Mouse (Mus musculus): ENCODE results near the gene Csf2rb. TPM values are rescaled to one million over a fixed set of nuclear protein-coding genes. Genes with fewer than 3 reads are reported as not detected.

Csf2rb gene
- total and polyA plus RNA-seq, 2 experiments from 2014 or later = 0.75 to 1.3 TPM

GRCm38 (mm10) chr15:78402423-78402822, 76.9 kb downstream of the Csf2rb start:
- Histone ChIP-seq H3K27ac (peak overlapping the region; percentile 88), H3K36me3 (ENCODE audit: insufficient read depth, low read length) (no peaks in the 10 kb centered on the region), H3K4me3 (ENCODE audit: low read length) (no peak overlapping the region), H3K9ac (replicated peaks; ENCODE audit: low read length) (peak overlapping the region; percentile 24; the same call in 1 of the 2 replicates), H3K4me2 (ENCODE audit: low read depth, low read length) (0 out of 2 replicates have a peak overlapping the region, but pooled peaks have one; percentile 87), H3K9me3 (ENCODE audit: low read length) (no peaks in the 10 kb centered on the region), H3K4me1 (ENCODE audit: insufficient read depth, low read length) (peaks cover 24% of the 10 kb centered on the region; the same call in 1 of the 2 replicates), H3K27me3 (ENCODE audit: insufficient read depth, low read length) (no peaks in the 10 kb centered on the region)
- TF ChIP-seq CTCF (IDR thresholded peaks at IDR 0.05; ENCODE audit: low read depth) = no peak
- no peak for ATAC-seq
- WGBS = 55% methylated on average over 7 of the region's 7 CpGs
- no peak for DNase-seq (ENCODE audit: low spot score)

DNA sequence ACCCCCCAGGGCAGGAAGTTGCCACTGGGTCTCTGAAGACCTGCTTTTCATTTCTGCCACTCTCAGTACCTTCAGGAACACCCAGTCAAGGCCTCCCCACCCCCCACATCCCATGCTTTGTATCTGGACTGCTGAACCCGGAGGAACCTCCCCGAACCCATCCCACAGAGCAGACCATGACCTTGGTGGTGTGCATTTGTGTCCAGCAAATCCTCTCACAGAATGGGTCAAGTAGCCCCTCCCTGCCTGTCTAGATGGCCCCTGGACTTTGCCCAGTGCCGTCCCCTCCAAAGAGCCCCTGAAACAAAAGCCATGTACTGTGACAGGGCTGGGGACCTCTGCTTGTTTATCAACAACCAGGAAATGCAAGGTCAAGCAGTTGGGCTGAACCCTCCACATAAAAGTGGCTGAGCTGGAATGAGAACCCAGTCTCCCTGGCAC, 77.8 kb downstream of the Csf2rb start:
- 30% methylated on average over 3 of the region's 3 CpGs for WGBS
- Histone ChIP-seq H3K4me1 (ENCODE audit: insufficient read depth, low read length) (peaks cover 26% of the 10 kb centered on the region; the same call in 1 of the 2 replicates), H3K27ac (peak overlapping the region; percentile 88), H3K36me3 (ENCODE audit: insufficient read depth, low read length) (no peaks in the 10 kb centered on the region), H3K9me3 (ENCODE audit: low read length) (no peaks in the 10 kb centered on the region), H3K4me3 (ENCODE audit: low read length) (no peak overlapping the region), H3K27me3 (ENCODE audit: insufficient read depth, low read length) (no peaks in the 10 kb centered on the region), H3K9ac (replicated peaks; ENCODE audit: low read length) (no peak overlapping the region), H3K4me2 (ENCODE audit: low read depth, low read length) (peak overlapping the region; percentile 87)
- no peak for TF ChIP-seq CTCF (IDR thresholded peaks at IDR 0.05; ENCODE audit: low read depth)
- no peak for ATAC-seq
- peak; percentile 12 for DNase-seq (ENCODE audit: low spot score)

Small RNA genes lying within 50 kb of the gene (microRNA-seq; reads per million reads assigned to microRNA genes)
- gene Mir7676-1 = 0 reads per million in 2 experiments
- 0 reads per million in 2 experiments for gene Mir7676-2

Other genes with a start within 250 kb of the Csf2rb start
- 22.5 and 24.4 TPM in 2 replicates for gene Cacng2, start 205.7 kb upstream of the Csf2rb start, total RNA-seq (2014; rRNA removed)
- gene Cacng2, start 205.7 kb upstream of the Csf2rb start, polyA plus RNA-seq (2015; fragmentation: Nextera tagmentation; extraction: Ambion mirVana) = 19.8 and 21.6 TPM in 2 replicates
- 38.5 and 38.8 TPM in 2 replicates for gene Ift27, start 151.6 kb upstream of the Csf2rb start, total RNA-seq (2014; rRNA removed)
- 122 and 123 TPM in 2 replicates for gene Ift27, start 151.6 kb upstream of the Csf2rb start, polyA plus RNA-seq (2015; fragmentation: Nextera tagmentation; extraction: Ambion mirVana)
- gene Pvalb, start 119.4 kb upstream of the Csf2rb start, total RNA-seq (2014; rRNA removed) = 1.7 and 1.9 TPM in 2 replicates
- gene Pvalb, start 119.4 kb upstream of the Csf2rb start, polyA plus RNA-seq (2015; fragmentation: Nextera tagmentation; extraction: Ambion mirVana) = 7.6 and 11.3 TPM in 2 replicates
- gene Ncf4, start 81.0 kb upstream of the Csf2rb start, total RNA-seq (2014; rRNA removed) = 0.86 and 3.0 TPM in 2 replicates
- 1.1 and 1.6 TPM in 2 replicates for gene Ncf4, start 81.0 kb upstream of the Csf2rb start, polyA plus RNA-seq (2015; fragmentation: Nextera tagmentation; extraction: Ambion mirVana)
- 0.07 and 0.10 TPM in 2 replicates for gene Csf2rb2, start 20.0 kb upstream of the Csf2rb start, total RNA-seq (2014; rRNA removed)
- 0.18 and 0.21 TPM in 2 replicates for gene Csf2rb2, start 20.0 kb upstream of the Csf2rb start, polyA plus RNA-seq (2015; fragmentation: Nextera tagmentation; extraction: Ambion mirVana)
- gene Tex33, start 70.2 kb downstream of the Csf2rb start, total RNA-seq (2014; rRNA removed) = not detected in 2 replicates
- gene Tex33, start 70.2 kb downstream of the Csf2rb start, polyA plus RNA-seq (2015; fragmentation: Nextera tagmentation; extraction: Ambion mirVana) = not detected in 2 replicates
- gene Tst, start 80.2 kb downstream of the Csf2rb start, total RNA-seq (2014; rRNA removed) = 75.1 and 79.9 TPM in 2 replicates
- 64.4 and 67.0 TPM in 2 replicates for gene Tst, start 80.2 kb downstream of the Csf2rb start, polyA plus RNA-seq (2015; fragmentation: Nextera tagmentation; extraction: Ambion mirVana)
- gene Mpst, start 80.7 kb downstream of the Csf2rb start, total RNA-seq (2014; rRNA removed) = 95.4 and 114 TPM in 2 replicates
- gene Mpst, start 80.7 kb downstream of the Csf2rb start, polyA plus RNA-seq (2015; fragmentation: Nextera tagmentation; extraction: Ambion mirVana) = 3.7 and 5.3 TPM in 2 replicates
- gene Kctd17, start 102.8 kb downstream of the Csf2rb start, total RNA-seq (2014; rRNA removed) = 144 and 155 TPM in 2 replicates
- gene Kctd17, start 102.8 kb downstream of the Csf2rb start, polyA plus RNA-seq (2015; fragmentation: Nextera tagmentation; extraction: Ambion mirVana) = 144 and 161 TPM in 2 replicates
- gene Tmprss6, start 142.9 kb downstream of the Csf2rb start, total RNA-seq (2014; rRNA removed) = 0.25 and 0.42 TPM in 2 replicates
- 0.32 and 0.44 TPM in 2 replicates for gene Tmprss6, start 142.9 kb downstream of the Csf2rb start, polyA plus RNA-seq (2015; fragmentation: Nextera tagmentation; extraction: Ambion mirVana)
- 0.10 and 0.29 TPM in 2 replicates for gene Il2rb, start 169.5 kb downstream of the Csf2rb start, total RNA-seq (2014; rRNA removed)
- 0.40 and 0.58 TPM in 2 replicates for gene Il2rb, start 169.5 kb downstream of the Csf2rb start, polyA plus RNA-seq (2015; fragmentation: Nextera tagmentation; extraction: Ambion mirVana)
- gene C1qtnf6, start 205.7 kb downstream of the Csf2rb start, total RNA-seq (2014; rRNA removed) = 3.1 and 6.1 TPM in 2 replicates
- 10.0 and 10.2 TPM in 2 replicates for gene C1qtnf6, start 205.7 kb downstream of the Csf2rb start, polyA plus RNA-seq (2015; fragmentation: Nextera tagmentation; extraction: Ambion mirVana)
- 3.1 and 4.0 TPM in 2 replicates for gene Sstr3, start 218.9 kb downstream of the Csf2rb start, total RNA-seq (2014; rRNA removed)
- 0.97 and 1.0 TPM in 2 replicates for gene Sstr3, start 218.9 kb downstream of the Csf2rb start, polyA plus RNA-seq (2015; fragmentation: Nextera tagmentation; extraction: Ambion mirVana)
- 2.0 and 3.4 TPM in 2 replicates for gene Rac2, start 247.0 kb downstream of the Csf2rb start, total RNA-seq (2014; rRNA removed)
- gene Rac2, start 247.0 kb downstream of the Csf2rb start, polyA plus RNA-seq (2015; fragmentation: Nextera tagmentation; extraction: Ambion mirVana) = 5.0 and 6.8 TPM in 2 replicates

Measured in hindbrain, postnatal 0 days (tissue).